Mouse (Mus musculus) MEL (cell line): Measurements from ENCODE around the gene Klk7.

Source experiments
- CHD2 ChIP-seq: IDR thresholded peaks from 2 replicates; pipeline ENCODE4 v1.6.1; 2011; ENCODE audit warnings: low read length, improper control_type of control experiment
- CTCF ChIP-seq, 3 experiments: IDR thresholded peaks in 2 of 3; conservative IDR thresholded peaks in 1 of 3; 2 replicates each; pipeline ENCODE4 v1.5.1; 2011 to 2012; ENCODE audit warnings: low read length in 3 of 3, low read depth in 2 of 3, mild to moderate bottlenecking in 2 of 3, improper control_type of control experiment in 1 of 3, inconsistent platforms in 1 of 3, mixed read lengths in 1 of 3, moderate library complexity in 1 of 3; ENCODE audit not compliant: control insufficient read depth in 1 of 3, insufficient read depth in 1 of 3, poor library complexity in 1 of 3, severe bottlenecking in 1 of 3
- ELF1 ChIP-seq: IDR thresholded peaks from 2 replicates; pipeline ENCODE4 v1.6.1; 2014; ENCODE audit warnings: low read depth, mild to moderate bottlenecking, inconsistent platforms, low read length, improper control_type of control experiment, moderate library complexity
- EP300 ChIP-seq, 2 experiments: IDR thresholded peaks; 2 replicates each; pipeline ENCODE4 v1.6.1; 2011; ENCODE audit warnings: improper control_type of control experiment in 2 of 2, low read length in 2 of 2, low read depth in 1 of 2, mild to moderate bottlenecking in 1 of 2
- GATA1 ChIP-seq: IDR thresholded peaks from 2 replicates; pipeline ENCODE4 v1.6.1; 2011; ENCODE audit warnings: low read depth, low read length, improper control_type of control experiment
- MAX ChIP-seq: IDR thresholded peaks from 2 replicates; pipeline ENCODE4 v1.6.1; 2011; ENCODE audit warnings: low read length, improper control_type of control experiment
- POLR2A ChIP-seq, 2 experiments: IDR thresholded peaks; 2 replicates each; pipeline ENCODE4 v1.6.1; 2011 to 2012; ENCODE audit warnings: low read length in 2 of 2, mild to moderate bottlenecking in 2 of 2, control low read depth in 1 of 2, improper control_type of control experiment in 1 of 2, low read depth in 1 of 2, moderate library complexity in 1 of 2; ENCODE audit not compliant: control insufficient read depth in 1 of 2, insufficient read depth in 1 of 2, poor library complexity in 1 of 2
- RCOR1 ChIP-seq: IDR thresholded peaks from 2 replicates; pipeline ENCODE4 v1.6.1; 2012; ENCODE audit warnings: low read depth, mild to moderate bottlenecking, inconsistent platforms, low read length, improper control_type of control experiment
- TAL1 ChIP-seq: IDR thresholded peaks from 2 replicates; pipeline ENCODE4 v1.6.1; 2012; ENCODE audit warnings: mild to moderate bottlenecking, inconsistent platforms, low read length, moderate library complexity, mixed read lengths
- USF2 ChIP-seq, 2 experiments: IDR thresholded peaks; 2 replicates each; pipeline ENCODE4 v1.6.1; 2011 to 2012; ENCODE audit warnings: improper control_type of control experiment in 2 of 2, low read length in 2 of 2, borderline replicate concordance in 1 of 2, inconsistent platforms in 1 of 2, low read depth in 1 of 2, mild to moderate bottlenecking in 1 of 2; ENCODE audit not compliant: insufficient read depth in 1 of 2
- ZMIZ1 ChIP-seq: IDR thresholded peaks from 2 replicates; pipeline ENCODE4 v1.6.1; 2012; ENCODE audit warnings: low read depth, mild to moderate bottlenecking, inconsistent platforms, low read length, improper control_type of control experiment, moderate library complexity
- ZNF384 ChIP-seq: IDR thresholded peaks from 2 replicates; pipeline ENCODE4 v1.6.1; 2012; ENCODE audit warnings: low read depth, mild to moderate bottlenecking, inconsistent platforms, low read length, improper control_type of control experiment

DNA sequence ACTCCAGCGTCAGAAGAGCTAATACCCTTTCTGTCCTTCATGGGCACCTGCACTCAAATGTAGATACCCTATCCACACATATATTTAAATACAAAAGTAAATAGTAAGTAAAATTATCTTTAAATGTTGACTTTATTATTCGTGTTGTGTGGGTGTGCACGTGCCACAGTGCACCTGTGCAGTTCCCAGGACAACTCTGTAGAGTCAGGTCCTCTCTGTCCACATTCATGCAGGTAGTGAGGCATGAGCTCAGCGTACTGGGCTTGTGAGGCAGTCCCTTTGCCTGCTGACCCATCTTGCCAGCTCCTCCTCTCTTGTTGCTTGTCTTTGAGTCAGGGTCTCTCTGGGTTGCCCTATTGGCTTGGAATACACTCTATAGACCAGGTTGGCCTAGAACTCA is 16.6 kb downstream of the Klk7 start:
- no peak for TF ChIP-seq CHD2
- no peak for TF ChIP-seq EP300 (IDR thresholded peaks at IDR 0.05; ENCODE audit: low read depth in 1 of 2, low read length in 2 of 2)
- TF ChIP-seq ZNF384 = no peak
- TF ChIP-seq USF2 (IDR thresholded peaks at IDR 0.05; ENCODE audit: borderline replicate concordance in 1 of 2, insufficient read depth in 1 of 2, low read depth in 1 of 2, low read length in 2 of 2) = no peak
- TF ChIP-seq RCOR1 = no peak
- TF ChIP-seq POLR2A (IDR thresholded peaks at IDR 0.05; ENCODE audit: control insufficient read depth in 1 of 2, insufficient read depth in 1 of 2, low read depth in 1 of 2, low read length in 2 of 2, poor library complexity in 1 of 2) = no peak
- TF ChIP-seq ELF1 = no peak
- no peak for TF ChIP-seq CTCF (IDR thresholded peaks at IDR 0.05 in 2 of 3, conservative IDR thresholded peaks at IDR 0.05 in 1 of 3; ENCODE audit: control insufficient read depth in 1 of 3, insufficient read depth in 1 of 3, low read depth in 2 of 3, low read length in 3 of 3, poor library complexity in 1 of 3, severe bottlenecking in 1 of 3)
- TF ChIP-seq TAL1 = no peak
- no peak for TF ChIP-seq ZMIZ1
- no peak for TF ChIP-seq MAX
- TF ChIP-seq GATA1 = no peak
